Mouse (Mus musculus) hindbrain, embryonic 12.5 days (tissue): ENCODE measurements at regions not wholly inside any gene's neighbourhood (a gene's known extent, or its start where the extent isn't known, plus 50 kb on each side); places are given as distances from the start of the nearest gene placed in this dataset.
"Not testable (repeated sequence)": the region's sequence is repeated elsewhere in the genome, so short reads cannot be mapped to it uniquely, and the experiment has no call there.

ENCODE experiments used
- ATAC-seq: fragments of 200-750 bp; cut with Nextera tagmentation; 2 replicates; pipeline ENCODE4 v1.8.0; 2017; ENCODE audit warnings: moderate TSS enrichment; ENCODE audit not compliant: low FRiP score
- H3K27ac ChIP-seq: fragments of 300-500 bp; sonication (generic); 2 replicates; pipeline ENCODE4 v1.5.1; 2016; ENCODE audit warnings: mild to moderate bottlenecking
- H3K27me3 ChIP-seq: fragments of 300-500 bp; sonication (generic); 2 replicates; pipeline ENCODE4 v1.6.1; 2016; ENCODE audit warnings: mild to moderate bottlenecking
- H3K36me3 ChIP-seq: fragments of 300-500 bp; sonication (generic); 2 replicates; pipeline ENCODE4 v1.6.1; 2016; ENCODE audit warnings: mild to moderate bottlenecking
- H3K4me1 ChIP-seq: fragments of 300-500 bp; sonication (generic); 2 replicates; pipeline ENCODE4 v1.6.1; 2016
- H3K4me2 ChIP-seq: fragments of 300-500 bp; sonication (generic); replicated peaks from 2 replicates; pipeline ENCODE4 v1.6.1; 2016; ENCODE audit warnings: mild to moderate bottlenecking
- H3K4me3 ChIP-seq: fragments of 300-500 bp; sonication (generic); 2 replicates; pipeline ENCODE4 v1.5.1; 2016; ENCODE audit warnings: mild to moderate bottlenecking
- H3K9ac ChIP-seq: fragments of 300-500 bp; sonication (generic); 2 replicates; pipeline ENCODE4 v1.6.1; 2016; ENCODE audit warnings: mild to moderate bottlenecking, moderate library complexity
- H3K9me3 ChIP-seq: fragments of 300-500 bp; sonication (generic); replicated peaks from 2 replicates; pipeline ENCODE4 v1.6.1; 2016; ENCODE audit warnings: mild to moderate bottlenecking
- WGBS: fragments of 180-500 bp; shearing (Covaris S2); methylation state at CpG from one replicate; pipeline ENCODE4 v1.1.7; 2016; 5-methylcytosine and 5-hydroxymethylcytosine counted together

DNA sequence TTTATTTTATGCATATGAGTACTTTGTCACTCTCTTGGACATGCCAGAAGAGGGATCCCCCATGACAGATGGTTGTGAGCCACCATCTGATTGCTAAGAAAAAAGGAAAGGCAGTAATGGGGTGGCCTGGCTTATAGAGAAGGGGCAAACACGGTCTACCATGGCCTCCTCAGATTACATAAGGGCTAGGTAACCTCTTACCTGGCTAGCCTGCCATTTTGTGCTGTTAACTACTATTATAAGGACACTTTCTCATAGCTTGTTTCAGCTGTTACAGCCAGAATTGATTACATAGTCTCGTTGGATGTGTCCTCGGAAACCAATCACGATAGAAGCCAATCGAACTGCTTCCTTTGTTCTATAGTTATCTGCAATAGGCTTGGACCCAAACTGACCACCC lies 60.9 kb upstream of the Gm14496 start:
- Histone ChIP-seq H3K9me3 (no peaks in the 10 kb centered on the region), H3K36me3 (no peaks in the 10 kb centered on the region), H3K4me2 (no peak overlapping the region), H3K27me3 (no peaks in the 10 kb centered on the region), H3K4me1 (no peaks in the 10 kb centered on the region), H3K27ac (no peak overlapping the region), H3K9ac (no peak overlapping the region), H3K4me3 (no peak overlapping the region)
- 84% methylated on average over 5 of the region's 5 CpGs for WGBS
- ATAC-seq = peak; percentile 72; the same call in 1 of the 2 replicates

DNA sequence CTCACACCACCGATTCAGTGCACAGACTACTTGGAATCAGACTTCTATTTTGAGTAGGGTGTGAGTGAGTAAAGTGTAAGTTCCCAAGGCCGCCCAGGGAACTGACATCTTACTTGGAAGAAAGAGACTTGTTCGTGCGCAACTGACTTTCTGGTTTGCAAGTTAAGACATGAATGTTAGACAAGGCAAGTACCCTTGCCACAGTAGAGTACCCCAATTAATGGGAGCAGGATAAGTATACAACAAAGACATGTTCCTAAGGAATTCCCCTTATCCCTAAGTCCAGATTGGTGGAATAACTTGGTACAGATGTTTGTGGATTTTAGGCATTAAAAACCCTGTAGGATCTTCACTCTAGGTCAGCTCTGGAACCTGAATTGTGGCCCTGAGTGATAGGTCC lies 60.4 kb upstream of the Gm14496 start:
- H3K4me1 ChIP-seq, ATAC-seq, H3K9me3 ChIP-seq, H3K36me3 ChIP-seq, H3K9ac ChIP-seq, H3K4me3 ChIP-seq, H3K4me2 ChIP-seq, H3K27me3 ChIP-seq, H3K27ac ChIP-seq: not testable (repeated sequence)
- WGBS = 85% methylated on average over 4 of the region's 4 CpGs

- 78% methylated on average over 3 of the region's 3 CpGs for WGBS
- H3K27ac ChIP-seq, H3K27me3 ChIP-seq, H3K9ac ChIP-seq, H3K4me3 ChIP-seq, H3K36me3 ChIP-seq, H3K4me1 ChIP-seq, H3K9me3 ChIP-seq, H3K4me2 ChIP-seq: not testable (repeated sequence)
- peak; percentile 73 for ATAC-seq
Observed at GRCm38 (mm10) chr2:181931077-181931815, 59.7 kb upstream of the Gm14496 start.

DNA sequence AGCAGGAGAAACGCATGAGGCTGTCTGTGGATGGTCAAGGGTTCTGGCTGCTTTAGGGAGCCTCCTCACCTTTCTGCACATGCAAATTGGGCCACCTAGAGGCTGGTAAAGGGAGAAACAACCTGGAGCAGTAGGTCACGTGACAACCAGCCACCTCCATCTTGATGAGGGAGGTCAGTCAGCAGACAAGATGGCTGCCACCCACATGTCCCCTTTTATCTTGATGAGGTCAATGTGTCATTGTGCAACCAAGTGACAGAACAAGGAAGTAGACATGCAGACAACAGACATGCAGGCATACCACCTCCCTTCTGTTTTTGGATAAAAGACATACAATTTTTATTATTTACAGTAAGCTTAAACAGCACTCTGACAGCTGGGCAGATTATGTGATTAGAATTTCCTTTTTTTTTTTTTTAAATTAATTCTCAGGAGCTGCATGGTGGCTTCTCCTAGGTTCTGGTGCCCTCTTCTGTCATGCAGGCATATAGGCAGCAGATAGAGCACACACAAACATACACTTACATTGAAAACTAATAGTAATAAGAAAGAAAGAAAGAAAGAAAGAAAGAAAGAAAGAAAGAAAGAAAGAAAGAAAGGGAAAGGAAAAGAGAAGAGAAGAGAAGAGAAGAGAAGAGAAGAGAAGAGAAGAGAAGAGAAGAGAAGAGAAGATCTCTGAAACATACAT lies 58.9 kb upstream of the Gm14496 start:
- Histone ChIP-seq H3K4me3 (no peak overlapping the region), H3K36me3 (no peaks in the 10 kb centered on the region), H3K27ac (no peak overlapping the region), H3K9ac (no peak overlapping the region), H3K4me1 (no peaks in the 10 kb centered on the region), H3K4me2 (no peak overlapping the region), H3K9me3 (no peaks in the 10 kb centered on the region), H3K27me3 (no peaks in the 10 kb centered on the region)
- no peak for ATAC-seq
- 83% methylated on average over 2 of the region's 2 CpGs for whole genome bisulfite sequencing
